Mouse (Mus musculus) cerebellum, adult (tissue): ENCODE measurements around the gene Fam208a.

ENCODE experiments used
- ATAC-seq: cut with Nextera tagmentation; 2 replicates; pipeline ENCODE4 v1.9.2; 2017; ENCODE audit warnings: mild to moderate bottlenecking, moderate library complexity, mixed read lengths; ENCODE audit not compliant: insufficient number of reproducible peaks, low FRiP score, low TSS enrichment

Fam208a gene

DNA sequence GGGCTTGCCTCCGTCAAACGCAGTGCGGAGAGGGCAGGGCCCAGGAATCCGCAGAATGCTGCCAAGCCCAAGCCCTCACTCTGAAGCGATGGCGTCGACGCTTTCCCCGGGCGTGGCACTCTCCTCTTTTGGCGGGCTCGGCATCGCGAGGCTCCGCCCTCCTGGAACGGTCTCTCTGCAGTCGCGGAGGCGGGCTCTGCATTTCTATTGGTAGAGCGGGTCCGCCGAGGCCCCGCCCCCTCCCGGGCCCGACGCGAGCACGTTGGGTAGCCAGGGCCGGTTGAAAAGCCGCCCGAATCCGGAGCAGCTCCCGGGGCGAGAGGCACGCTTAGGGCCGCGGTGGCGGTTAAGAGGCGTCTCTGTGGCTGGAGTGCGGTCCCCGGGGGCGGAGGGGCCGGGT, at the start of gene Fam208a:
Gene Fam208a, plus strand, starts transcription at position 262 of the 400 bp plus-strand sequence.
- ATAC-seq: peak; percentile 89

DNA sequence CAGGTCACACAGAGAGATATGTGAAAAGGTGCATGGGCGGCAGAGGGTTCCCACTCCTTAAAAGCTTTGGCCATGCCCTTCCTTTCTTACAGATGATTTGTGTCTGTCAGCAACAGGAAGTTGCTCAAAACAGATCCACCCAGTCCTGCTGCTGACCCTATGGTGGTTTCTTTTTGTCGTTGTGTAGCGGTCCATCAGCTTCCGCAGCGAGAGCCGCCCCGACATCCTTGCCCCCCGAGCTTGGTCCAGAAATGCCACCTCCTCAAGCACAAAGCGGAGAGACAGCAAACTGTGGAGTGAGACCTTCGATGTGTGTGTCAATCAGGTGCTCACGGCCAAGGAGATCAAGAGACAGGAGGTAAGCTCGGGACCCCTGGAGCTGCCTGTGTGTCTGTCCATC, 49.2 kb upstream of the Fam208a start:
- ATAC-seq: no peak

DNA sequence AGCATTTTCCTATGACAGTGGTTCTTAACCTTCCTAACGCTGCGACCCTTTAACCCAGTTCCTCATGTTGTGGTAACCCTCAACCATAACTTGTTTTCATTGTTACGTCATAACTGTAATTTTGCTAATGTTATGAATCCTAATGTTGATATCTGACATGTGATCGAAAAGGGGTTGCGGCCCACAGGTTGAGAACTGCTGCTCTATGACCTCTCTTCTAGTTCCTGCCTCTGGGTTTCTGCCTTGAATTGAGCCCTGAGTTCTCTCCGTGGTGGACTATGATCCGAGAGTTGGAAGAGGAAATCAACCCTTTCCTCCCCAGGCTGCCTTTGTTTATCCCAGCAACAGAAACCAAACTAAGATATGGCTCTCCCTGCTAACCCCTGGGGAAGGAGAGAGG, 47.2 kb upstream of the Fam208a start:
- no peak for ATAC-seq

DNA sequence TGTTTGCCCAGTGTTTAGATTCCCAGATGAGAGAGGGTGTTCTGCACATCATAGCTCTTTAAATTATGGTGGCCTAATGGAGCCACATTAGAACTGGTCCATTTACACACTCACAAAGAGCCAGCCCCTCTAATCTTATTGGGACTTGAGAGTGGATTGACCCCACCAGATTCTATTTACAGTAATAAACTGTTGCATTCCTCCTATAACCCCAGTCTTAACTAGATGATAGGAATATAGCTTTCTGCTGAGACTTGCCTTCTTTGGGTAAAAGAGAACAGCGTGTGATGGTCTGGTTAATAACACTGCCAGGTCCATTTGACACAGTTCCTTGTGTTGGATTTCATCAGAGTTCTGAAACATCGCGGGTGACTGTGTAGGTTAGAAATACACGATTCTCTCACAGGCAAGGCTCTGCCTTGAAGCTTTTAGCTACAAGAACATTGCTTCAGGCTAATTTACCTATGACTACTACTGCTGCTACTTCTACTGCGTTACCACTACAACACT, 45.3 kb upstream of the Fam208a start:
- ATAC-seq: no peak

DNA sequence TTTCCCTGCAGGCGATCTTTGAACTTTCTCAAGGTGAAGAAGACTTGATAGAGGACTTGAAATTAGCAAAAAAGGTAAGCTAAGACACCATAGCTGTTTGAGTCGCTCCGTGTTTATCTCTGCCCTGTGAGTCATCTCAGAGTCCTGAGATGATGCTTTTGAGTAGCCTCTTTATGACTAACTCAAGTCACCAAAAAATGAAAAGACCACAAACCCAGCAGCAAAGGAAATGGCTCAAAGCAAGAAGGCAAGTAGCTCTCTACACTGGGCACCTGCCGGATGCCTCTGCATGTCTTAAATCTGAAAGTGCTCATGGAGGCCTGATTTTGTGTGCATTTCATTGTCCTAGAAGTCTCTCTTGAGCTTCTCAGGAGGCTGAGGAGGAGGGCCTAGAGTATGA, 44.5 kb upstream of the Fam208a start:
- ATAC-seq: no peak

DNA sequence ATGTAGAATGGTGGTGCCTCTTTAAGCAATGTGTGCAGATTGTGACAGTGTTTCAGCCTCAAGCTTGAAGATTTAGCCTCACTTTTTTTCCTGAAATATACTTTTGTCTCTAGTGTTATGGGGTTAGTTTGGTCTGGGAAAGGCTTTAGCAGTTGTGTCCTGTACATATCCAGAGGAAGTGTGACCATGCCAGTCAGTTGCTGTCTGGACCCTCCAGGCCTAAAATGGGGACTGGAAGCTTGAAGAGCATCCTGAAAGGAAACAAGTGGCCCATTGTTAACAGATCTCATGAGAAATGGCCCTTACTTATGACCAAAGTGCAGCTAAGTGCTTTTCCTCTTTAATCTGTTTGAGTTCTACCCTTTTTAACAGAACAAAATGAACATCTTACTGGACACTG, 40.0 kb upstream of the Fam208a start:
- ATAC-seq: no peak

DNA sequence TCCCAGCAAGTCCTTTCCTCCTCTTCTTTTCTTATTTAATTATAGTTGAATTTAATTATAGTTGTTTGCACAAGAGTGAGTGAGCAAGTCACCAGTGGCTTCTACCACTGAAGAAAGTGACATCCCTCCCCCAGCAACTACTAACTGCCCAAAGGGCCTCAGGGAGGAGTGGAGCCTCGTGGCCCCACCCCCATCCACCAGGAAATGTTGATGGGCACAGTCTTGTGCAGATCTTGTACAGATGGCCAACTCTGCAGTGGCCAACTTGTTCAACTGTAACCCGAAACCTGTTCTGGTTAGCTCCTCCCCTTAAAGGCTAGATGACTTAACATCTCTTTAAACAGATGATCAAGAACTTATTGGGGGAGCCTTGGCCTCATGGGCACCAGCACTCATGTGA, 38.9 kb upstream of the Fam208a start:
- no peak for ATAC-seq

DNA sequence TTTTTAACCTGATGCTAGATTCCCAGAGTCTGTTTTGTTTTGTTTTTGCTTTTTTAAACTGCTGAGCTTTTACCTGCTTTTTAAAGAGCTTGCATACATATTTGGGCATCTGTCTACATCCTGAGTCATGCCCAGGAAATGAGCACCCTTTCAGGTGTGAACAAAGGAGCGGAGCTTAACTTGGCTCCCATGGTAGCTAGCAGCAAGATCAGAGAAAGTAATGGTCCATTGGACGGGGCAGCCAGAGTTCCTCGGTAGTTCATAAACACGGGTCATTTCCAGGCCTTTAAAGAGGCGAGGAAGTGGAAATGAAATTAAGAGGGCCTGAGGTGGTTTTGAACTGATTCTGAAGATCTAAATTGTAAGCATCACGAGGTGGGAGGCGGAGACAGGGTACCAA, 38.0 kb upstream of the Fam208a start:
- no peak for ATAC-seq

DNA sequence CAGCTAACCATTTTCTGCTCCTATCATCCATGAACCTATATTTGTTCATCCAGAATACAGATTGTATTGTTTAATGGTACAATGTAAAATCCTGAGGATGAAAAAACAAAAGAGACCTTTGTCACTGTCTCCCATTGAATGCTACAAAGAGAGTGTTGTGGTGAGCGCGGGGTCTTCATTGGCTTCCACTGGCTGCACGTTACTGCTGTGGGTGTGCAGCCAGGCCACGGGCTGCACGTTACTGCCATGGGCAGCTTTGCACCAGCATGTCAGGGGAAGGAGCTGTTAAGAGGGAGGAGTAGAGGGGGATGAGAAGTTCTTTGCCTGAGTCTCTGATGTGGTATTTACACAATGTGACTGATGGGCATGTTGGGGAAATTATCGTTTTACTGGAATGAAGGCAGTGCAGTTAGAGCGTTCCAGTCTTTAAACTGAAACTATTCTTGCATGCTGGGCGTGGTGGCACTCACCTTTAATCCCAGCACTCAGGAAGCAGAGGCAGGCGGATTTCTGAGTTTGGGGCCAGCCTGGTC, 36.8 kb upstream of the Fam208a start:
- no peak for ATAC-seq

DNA sequence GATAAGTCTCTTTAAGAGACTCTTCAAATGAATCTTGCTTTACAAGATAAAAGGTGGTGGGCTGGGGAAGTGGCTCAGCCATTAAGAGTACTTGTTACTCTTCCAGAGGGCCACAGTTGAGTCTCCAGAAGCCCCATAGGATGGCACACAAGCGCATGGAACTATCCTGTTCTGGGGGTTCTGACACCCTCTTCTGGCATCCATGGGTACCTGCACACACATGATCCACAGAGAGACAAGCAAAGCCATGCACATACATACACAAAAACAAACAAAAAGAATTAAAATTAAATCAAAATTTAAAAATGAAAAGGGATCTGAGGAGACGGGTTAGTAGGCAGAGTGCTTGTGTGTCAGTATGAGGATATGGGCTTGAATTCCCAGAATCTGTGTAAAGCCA, 36.0 kb upstream of the Fam208a start:
- ATAC-seq: no peak

DNA sequence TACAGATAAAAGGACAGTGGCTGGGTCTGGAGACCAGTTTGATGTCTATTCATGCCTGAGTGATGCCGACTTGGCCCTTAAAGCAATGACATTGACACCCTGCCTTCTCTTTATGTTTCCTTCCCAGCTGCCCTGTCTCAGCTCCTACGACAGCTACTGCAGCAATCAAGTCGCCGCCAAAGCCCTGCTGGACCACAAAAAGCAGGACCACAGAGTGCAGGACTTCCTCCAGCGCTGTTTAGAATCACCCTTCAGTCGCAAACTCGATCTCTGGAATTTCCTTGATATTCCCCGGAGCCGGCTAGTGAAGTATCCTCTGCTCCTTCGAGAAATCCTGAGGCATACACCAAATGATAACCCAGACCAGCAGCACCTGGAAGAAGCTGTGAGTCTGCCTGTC, 34.8 kb upstream of the Fam208a start:
- ATAC-seq: no peak

DNA sequence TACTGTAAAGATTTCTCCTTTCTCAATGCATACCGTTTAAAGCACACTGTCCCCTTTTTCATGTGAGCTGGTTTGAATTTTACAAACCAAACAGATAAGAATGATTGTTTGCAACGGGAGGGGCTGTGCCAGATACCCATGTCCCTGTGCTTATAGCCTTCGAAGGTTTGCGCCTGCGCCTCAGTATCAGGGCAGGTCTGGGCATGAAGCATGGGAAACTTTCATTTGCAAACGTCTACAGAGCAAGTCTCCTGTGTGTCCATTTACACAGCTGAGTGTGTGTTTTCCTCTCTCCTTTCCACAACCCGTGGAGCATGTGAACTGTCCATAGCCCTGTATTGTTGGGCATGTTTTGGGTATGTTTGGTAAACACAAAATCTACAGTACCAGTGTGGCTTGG, 32.2 kb upstream of the Fam208a start:
- no peak for ATAC-seq

DNA sequence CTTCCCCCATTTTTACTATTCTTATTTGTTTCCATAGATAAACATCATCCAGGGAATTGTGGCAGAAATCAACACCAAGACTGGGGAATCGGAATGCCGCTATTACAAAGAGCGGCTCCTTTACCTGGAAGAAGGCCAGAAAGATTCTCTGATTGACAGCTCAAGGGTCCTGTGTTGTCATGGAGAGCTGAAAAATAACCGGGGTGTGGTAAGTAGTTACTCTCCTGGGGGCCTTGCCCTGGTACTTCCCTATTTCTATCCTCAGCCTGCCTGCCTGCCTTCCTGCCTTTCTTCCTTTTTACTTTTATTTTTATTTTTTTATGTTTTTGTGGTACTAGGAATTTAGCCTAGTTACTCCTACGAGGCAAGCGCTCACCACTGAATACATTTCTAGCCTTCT, 31.1 kb upstream of the Fam208a start:
- ATAC-seq: no peak

DNA sequence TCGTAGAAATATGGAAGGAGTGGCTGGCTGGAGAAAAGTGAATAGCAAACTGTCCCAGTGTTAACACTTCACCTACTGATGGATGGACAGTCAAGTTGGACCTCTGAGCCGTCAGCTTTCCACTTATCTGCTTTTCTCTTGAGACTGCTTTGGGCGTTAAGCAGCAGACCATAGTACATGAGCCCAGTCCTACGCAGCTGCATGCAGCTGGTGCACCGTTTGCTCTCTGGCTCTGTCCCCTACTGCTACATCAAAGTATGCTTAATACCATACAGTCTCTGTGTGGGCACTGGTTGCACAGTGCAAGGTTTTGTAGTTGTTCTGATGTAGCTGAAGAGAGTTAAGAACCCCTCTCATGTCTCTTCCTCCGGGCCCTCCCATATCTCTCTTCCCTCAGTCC, 28.1 kb upstream of the Fam208a start:
- ATAC-seq: no peak

DNA sequence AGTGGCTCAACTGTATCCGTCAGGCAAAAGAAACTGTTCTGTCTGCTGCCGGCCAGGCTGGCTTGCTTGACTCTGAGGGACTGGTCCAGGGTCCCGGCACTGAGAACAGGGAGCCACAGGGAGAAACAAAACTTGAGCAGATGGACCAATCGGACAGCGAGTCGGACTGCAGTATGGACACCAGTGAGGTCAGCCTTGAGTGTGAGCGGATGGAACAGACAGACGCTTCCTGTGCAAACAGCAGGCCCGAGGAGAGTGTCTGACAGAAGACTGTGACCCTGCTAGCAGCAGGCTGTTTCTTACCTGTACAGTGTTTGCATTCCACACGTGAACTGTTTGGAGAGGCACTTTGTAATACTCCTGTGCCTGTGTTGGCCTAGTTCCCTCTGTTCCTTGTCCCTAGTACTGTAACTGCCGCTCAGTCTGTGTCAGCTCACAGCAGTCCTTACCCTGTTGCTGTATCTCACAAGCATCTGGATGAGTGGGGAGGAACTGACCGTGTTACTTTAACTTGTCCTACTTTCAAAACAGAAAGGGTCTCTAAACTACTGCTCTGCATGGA, 26.8 kb upstream of the Fam208a start:
- no peak for ATAC-seq

DNA sequence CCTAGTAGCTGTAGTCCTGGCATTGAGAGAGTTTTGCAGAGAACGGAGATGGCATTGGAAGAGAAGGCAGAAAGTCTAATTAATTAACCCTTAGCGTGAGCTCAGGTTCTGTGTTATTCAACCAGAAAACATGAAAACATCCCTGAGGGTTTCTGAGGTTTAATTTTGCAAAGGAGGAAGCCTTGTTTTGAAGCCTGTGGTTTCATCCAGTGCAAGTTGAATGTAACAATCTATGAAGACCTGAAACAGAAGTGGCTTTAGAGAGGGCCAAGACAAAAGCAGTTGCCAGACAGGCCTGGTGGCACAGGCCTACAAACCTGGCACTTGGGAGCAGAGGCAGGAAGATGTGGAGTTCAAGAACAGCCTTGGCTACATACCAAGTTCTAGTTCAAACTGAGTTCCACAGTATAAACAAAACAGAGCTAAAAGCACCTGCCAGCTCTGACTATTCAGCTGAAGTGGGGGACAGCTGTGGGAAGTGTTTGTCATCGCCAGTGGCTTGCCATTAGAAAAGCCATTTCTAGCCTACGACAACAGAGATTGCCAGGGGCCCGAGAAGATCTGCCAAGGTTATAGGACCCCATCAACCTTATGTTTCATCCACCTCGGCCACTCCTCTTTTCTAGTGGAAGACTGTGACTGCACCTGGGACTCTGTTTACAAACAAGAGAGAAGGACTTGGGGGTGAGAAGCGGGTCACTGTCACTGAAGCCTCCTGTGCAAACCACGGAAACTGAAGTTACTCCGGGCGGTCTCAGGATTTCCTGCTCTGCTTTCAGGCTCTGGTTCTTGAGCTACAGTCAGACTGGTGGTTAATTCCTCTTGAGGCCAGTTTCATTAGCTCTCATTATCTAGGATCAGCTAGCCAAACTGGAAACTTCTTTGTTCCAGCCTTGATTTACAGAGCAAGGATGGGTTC, 26.0 kb upstream of the Fam208a start:
- ATAC-seq: no peak

DNA sequence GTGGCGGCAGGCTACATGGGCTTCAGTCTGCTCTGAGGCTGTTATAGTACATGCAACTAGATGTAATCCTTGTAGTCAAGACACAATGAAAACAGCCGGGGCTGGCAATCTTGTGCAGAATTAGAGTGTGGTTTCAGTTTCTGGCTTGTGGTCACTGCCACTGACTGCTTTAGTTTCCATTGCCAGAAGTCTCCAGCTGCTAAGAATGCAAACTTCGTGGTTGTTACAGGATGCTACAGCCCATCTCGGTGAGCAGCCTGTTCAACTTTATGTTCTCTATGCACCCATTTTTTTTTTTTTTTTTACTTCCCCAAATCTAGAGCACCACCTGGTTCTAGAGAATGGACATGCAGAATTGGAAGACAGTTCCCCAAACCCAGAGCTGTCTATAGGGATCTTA, 23.2 kb upstream of the Fam208a start:
- no peak for ATAC-seq

DNA sequence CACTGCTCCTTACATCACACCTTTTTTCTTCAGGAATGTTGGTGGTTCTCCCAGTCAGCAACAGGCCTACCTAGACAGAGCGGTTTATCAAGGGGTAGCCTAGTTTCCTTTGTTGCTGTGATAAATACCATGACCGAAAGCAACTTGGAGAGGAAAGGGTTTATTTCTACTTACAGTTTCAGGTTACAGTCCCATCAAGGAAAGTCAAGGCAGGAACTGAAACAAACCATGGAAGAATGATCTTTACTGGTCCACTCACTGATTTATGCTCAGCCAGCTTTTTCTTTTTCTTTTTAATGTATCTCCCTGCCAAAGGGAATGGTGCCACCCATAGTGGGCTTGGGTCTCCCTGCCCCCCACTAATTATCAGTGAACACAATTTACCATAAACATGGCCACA, 22.7 kb upstream of the Fam208a start:
- ATAC-seq: no peak

DNA sequence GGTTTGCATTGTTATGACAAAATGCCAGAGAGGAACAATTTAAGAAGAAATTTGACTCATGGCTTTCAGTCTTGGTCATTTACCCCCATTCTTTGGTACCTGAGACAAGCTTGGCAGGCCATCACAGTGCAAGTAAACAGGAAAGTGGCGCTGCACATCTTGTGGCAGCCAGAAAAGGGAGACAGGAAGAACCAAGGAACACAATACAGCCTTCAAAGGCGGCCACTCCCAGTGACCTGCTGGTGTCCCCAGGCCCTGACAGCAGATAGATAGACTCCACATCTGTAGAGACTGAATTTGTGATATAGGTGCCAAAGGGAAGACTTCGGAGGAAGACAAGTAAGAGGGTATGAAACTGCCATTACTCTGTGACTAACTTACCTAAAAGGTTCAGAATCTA, 20.4 kb upstream of the Fam208a start:
- ATAC-seq: no peak

DNA sequence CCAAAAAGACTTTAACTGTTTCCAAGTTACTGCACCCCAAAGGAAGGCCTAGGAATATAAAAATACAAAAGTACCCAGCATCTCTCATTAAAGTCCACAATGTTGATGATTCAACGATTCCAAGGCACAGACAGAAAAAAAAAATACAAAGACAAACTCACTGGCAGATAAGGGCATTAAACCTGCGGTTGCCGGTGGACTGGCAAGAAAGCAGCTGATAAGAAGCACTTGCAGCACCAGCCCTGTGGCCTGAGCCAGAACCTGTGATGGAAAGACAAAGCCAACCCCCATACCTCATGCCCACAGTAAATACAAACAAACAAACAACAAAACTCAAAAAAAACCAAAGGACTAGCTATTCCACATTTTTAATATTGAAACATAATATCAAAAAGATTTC, 19.0 kb upstream of the Fam208a start:
- no peak for ATAC-seq

DNA sequence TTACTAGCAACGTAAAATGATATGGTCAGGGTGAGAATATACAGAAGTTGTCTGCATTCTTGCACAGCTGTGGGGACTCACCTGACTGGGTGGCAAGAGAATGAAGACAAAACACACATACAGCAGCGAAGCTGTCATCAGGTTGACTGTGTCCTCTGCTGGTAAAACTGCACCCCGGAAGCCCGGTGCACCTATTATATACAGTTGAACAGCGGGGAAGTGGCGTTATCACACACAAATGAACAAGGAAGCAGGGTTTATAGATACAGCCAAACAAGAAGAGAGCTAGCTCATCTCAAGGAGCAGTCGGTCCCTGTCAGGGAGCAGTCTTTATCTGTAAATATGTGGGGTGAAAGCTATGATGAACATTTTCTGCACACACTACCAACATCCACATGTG, 17.1 kb upstream of the Fam208a start:
- no peak for ATAC-seq

DNA sequence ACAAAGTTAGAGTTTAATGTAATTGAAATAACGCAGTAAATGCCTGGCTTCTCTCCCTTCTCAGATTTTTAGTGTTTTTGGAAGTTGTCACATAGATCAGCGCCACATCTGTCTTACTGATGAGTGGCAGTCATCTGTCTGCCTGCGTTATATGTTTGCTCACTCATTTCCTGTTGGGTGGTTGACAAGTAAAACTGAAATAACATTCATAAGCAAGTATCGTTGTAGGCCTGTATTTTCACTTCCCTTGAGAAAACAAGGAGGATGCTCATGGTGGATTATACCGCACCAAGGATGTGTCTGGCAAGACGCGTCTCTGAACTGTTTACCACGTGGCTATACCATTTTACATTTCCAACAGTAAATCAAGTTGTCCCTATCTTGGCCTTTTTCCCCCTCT, 15.9 kb upstream of the Fam208a start:
- ATAC-seq: no peak
